Mouse (Mus musculus): Measurements from ENCODE around the gene Fdx1l. TPM values are rescaled to one million over a fixed set of nuclear protein-coding genes. Genes with fewer than 3 reads are reported as not detected.

Fdx1l gene
- polyA plus RNA-seq, 1 experiment from 2014 or later = 52.4 TPM

GRCm38 (mm10) chr9:21036161-21036560 is 37.3 kb downstream of the Fdx1l start:
- Histone ChIP-seq H3K4me2 (no peak overlapping the region; the same call in 1 of the 2 replicates), H3K4me3 (replicated peaks) (no peak overlapping the region), H3K36me3 (no peaks in the 10 kb centered on the region), H3K9ac (replicated peaks) (no peak overlapping the region), H3K9me3 (peaks cover 5% of the 10 kb centered on the region; the same call in 1 of the 2 replicates), H3K27ac (no peak overlapping the region), H3K4me1 (replicated peaks) (peaks cover 41% of the 10 kb centered on the region), H3K27me3 (peaks cover 99% of the 10 kb centered on the region)
- 7% methylated on average over 20 of the region's 20 CpGs for WGBS
- no peak for ATAC-seq (ENCODE audit: insufficient number of reproducible peaks, insufficient read depth, low FRiP score, low TSS enrichment, low read depth)

GRCm38 (mm10) chr9:21035586-21035985 is 37.8 kb downstream of the Fdx1l start:
- no peaks in the 10 kb centered on the region for H3K36me3 ChIP-seq
- no peak for ATAC-seq (ENCODE audit: insufficient number of reproducible peaks, insufficient read depth, low FRiP score, low TSS enrichment, low read depth)
- peaks cover 43% of the 10 kb centered on the region for H3K4me1 ChIP-seq (replicated peaks)
- H3K27me3 ChIP-seq = peaks cover 98% of the 10 kb centered on the region
- H3K9me3 ChIP-seq = peaks cover 5% of the 10 kb centered on the region; the same call in 1 of the 2 replicates
- no peak overlapping the region for H3K4me3 ChIP-seq (replicated peaks)
- WGBS = 18% methylated on average over 9 of the region's 9 CpGs
- H3K4me2 ChIP-seq = no peak overlapping the region
- no peak overlapping the region for H3K27ac ChIP-seq
- H3K9ac ChIP-seq (replicated peaks) = no peak overlapping the region

GRCm38 (mm10) chr9:21034481-21035085 is 38.8 kb downstream of the Fdx1l start:
- Histone ChIP-seq H3K4me2 (no peak overlapping the region), H3K4me1 (replicated peaks) (peaks cover 51% of the 10 kb centered on the region), H3K27me3 (peaks cover 98% of the 10 kb centered on the region), H3K9ac (replicated peaks) (no peak overlapping the region), H3K27ac (no peak overlapping the region), H3K4me3 (replicated peaks) (peak overlapping the region; percentile 12; the same call in 1 of the 2 replicates), H3K9me3 (peaks cover 5% of the 10 kb centered on the region; the same call in 1 of the 2 replicates), H3K36me3 (no peaks in the 10 kb centered on the region)
- WGBS = 2% methylated on average over 17 of the region's 17 CpGs
- ATAC-seq (ENCODE audit: insufficient number of reproducible peaks, insufficient read depth, low FRiP score, low TSS enrichment, low read depth) = no peak

- Histone ChIP-seq H3K36me3 (no peaks in the 10 kb centered on the region), H3K27me3 (peaks cover 98% of the 10 kb centered on the region), H3K4me1 (replicated peaks) (peaks cover 57% of the 10 kb centered on the region), H3K27ac (no peak overlapping the region), H3K4me3 (replicated peaks) (peak overlapping the region; percentile 51), H3K4me2 (peak overlapping the region; percentile 92), H3K9ac (replicated peaks) (peak overlapping the region; percentile 40; the same call in 1 of the 2 replicates), H3K9me3 (no peaks in the 10 kb centered on the region)
- WGBS = 2% methylated on average over 34 of the region's 34 CpGs
- ATAC-seq (ENCODE audit: insufficient number of reproducible peaks, insufficient read depth, low FRiP score, low TSS enrichment, low read depth) = peak; percentile 56
Observed at GRCm38 (mm10) chr9:21033136-21033535, 40.3 kb downstream of the Fdx1l start.

- H3K4me1 ChIP-seq (replicated peaks) = peaks cover 61% of the 10 kb centered on the region
Observed at GRCm38 (mm10) chr9:21032491-21032890, 40.9 kb downstream of the Fdx1l start.

GRCm38 (mm10) chr9:21031896-21032351 is 41.5 kb downstream of the Fdx1l start, which contains the start of gene Icam5:
Icam5 (plus strand) TSS chr9:21032073.
- H3K36me3 ChIP-seq = no peaks in the 10 kb centered on the region
- H3K9me3 ChIP-seq = no peaks in the 10 kb centered on the region
- peak within 1 kb of the TSS; percentile 40; the same call in 1 of the 2 replicates for H3K9ac ChIP-seq (replicated peaks)
- H3K27ac ChIP-seq = no peak within 1 kb of the TSS
- H3K4me1 ChIP-seq (replicated peaks) = peaks cover 57% of the 10 kb centered on the region
- WGBS = 1% methylated on average over 35 of the region's 35 CpGs
- ATAC-seq (ENCODE audit: insufficient number of reproducible peaks, insufficient read depth, low FRiP score, low TSS enrichment, low read depth) = no peak
- peak within 1 kb of the TSS; percentile 51 for H3K4me3 ChIP-seq (replicated peaks)
- H3K4me2 ChIP-seq = peak within 1 kb of the TSS; percentile 92
- H3K27me3 ChIP-seq = peaks cover 92% of the 10 kb centered on the region

More at GRCm38 (mm10) chr9:21032491-21032890, 40.9 kb downstream of the Fdx1l start:
- no peaks in the 10 kb centered on the region for H3K9me3 ChIP-seq
- H3K9ac ChIP-seq (replicated peaks) = no peak overlapping the region
- H3K36me3 ChIP-seq = no peaks in the 10 kb centered on the region
- ATAC-seq (ENCODE audit: insufficient number of reproducible peaks, insufficient read depth, low FRiP score, low TSS enrichment, low read depth) = no peak
- 2% methylated on average over 7 of the region's 7 CpGs for WGBS
- H3K27ac ChIP-seq = no peak overlapping the region
- H3K27me3 ChIP-seq = peaks cover 96% of the 10 kb centered on the region
- H3K4me2 ChIP-seq = peak overlapping the region; percentile 92
- peak overlapping the region; percentile 51 for H3K4me3 ChIP-seq (replicated peaks)

GRCm38 (mm10) chr9:21031251-21031895 is 42.0 kb downstream of the Fdx1l start:
- H3K9ac ChIP-seq (replicated peaks) = 0 out of 2 replicates have a peak overlapping the region, but pooled peaks have one; percentile 18
- WGBS = under 1% methylated on average over 36 of the region's 36 CpGs
- ATAC-seq (ENCODE audit: insufficient number of reproducible peaks, insufficient read depth, low FRiP score, low TSS enrichment, low read depth) = peak; percentile 29; the same call in 1 of the 2 replicates
- no peaks in the 10 kb centered on the region for H3K36me3 ChIP-seq
- no peaks in the 10 kb centered on the region for H3K9me3 ChIP-seq
- no peak overlapping the region for H3K27ac ChIP-seq
- H3K4me1 ChIP-seq (replicated peaks) = peaks cover 52% of the 10 kb centered on the region
- peak overlapping the region; percentile 92 for H3K4me2 ChIP-seq
- peak overlapping the region; percentile 51 for H3K4me3 ChIP-seq (replicated peaks)
- H3K27me3 ChIP-seq = peaks cover 92% of the 10 kb centered on the region

- Histone ChIP-seq H3K9me3 (no peaks in the 10 kb centered on the region), H3K36me3 (no peaks in the 10 kb centered on the region), H3K4me2 (peak overlapping the region; percentile 92), H3K27ac (no peak overlapping the region), H3K4me3 (replicated peaks) (peak overlapping the region; percentile 51), H3K4me1 (replicated peaks) (peaks cover 51% of the 10 kb centered on the region), H3K27me3 (peaks cover 90% of the 10 kb centered on the region), H3K9ac (replicated peaks) (0 out of 2 replicates have a peak overlapping the region, but pooled peaks have one; percentile 18)
- ATAC-seq (ENCODE audit: insufficient number of reproducible peaks, insufficient read depth, low FRiP score, low TSS enrichment, low read depth) = 0 out of 2 replicates have a peak, but pooled peaks have one; percentile 24
- WGBS = under 1% methylated on average over 13 of the region's 13 CpGs
Observed at GRCm38 (mm10) chr9:21030781-21031250, 42.6 kb downstream of the Fdx1l start.

GRCm38 (mm10) chr9:21030055-21030600 is 43.3 kb downstream of the Fdx1l start:
- WGBS = 20% methylated on average over 22 of the region's 22 CpGs
- H3K27ac ChIP-seq = no peak overlapping the region
- no peak overlapping the region for H3K9ac ChIP-seq (replicated peaks)
- ATAC-seq (ENCODE audit: insufficient number of reproducible peaks, insufficient read depth, low FRiP score, low TSS enrichment, low read depth) = no peak
- H3K4me2 ChIP-seq = peak overlapping the region; percentile 92
- peaks cover 89% of the 10 kb centered on the region for H3K27me3 ChIP-seq
- peaks cover 51% of the 10 kb centered on the region for H3K4me1 ChIP-seq (replicated peaks)
- no peaks in the 10 kb centered on the region for H3K36me3 ChIP-seq
- H3K4me3 ChIP-seq (replicated peaks) = peak overlapping the region; percentile 51; the same call in 1 of the 2 replicates
- H3K9me3 ChIP-seq = no peaks in the 10 kb centered on the region

GRCm38 (mm10) chr9:21029291-21030054 is 43.9 kb downstream of the Fdx1l start, which contains the start of gene Icam4:
Icam4 (plus strand) TSS chr9:21029373.
- peaks cover 47% of the 10 kb centered on the region for H3K4me1 ChIP-seq (replicated peaks)
- peak within 1 kb of the TSS; percentile 51 for H3K4me3 ChIP-seq (replicated peaks)
- H3K9me3 ChIP-seq = no peaks in the 10 kb centered on the region
- H3K4me2 ChIP-seq = peak within 1 kb of the TSS; percentile 92
- 2% methylated on average over 37 of the region's 37 CpGs for WGBS
- ATAC-seq (ENCODE audit: insufficient number of reproducible peaks, insufficient read depth, low FRiP score, low TSS enrichment, low read depth) = no peak
- H3K27ac ChIP-seq = no peak within 1 kb of the TSS
- peaks cover 82% of the 10 kb centered on the region for H3K27me3 ChIP-seq
- peak within 1 kb of the TSS; percentile 42 for H3K9ac ChIP-seq (replicated peaks)
- H3K36me3 ChIP-seq = no peaks in the 10 kb centered on the region
